Mouse (Mus musculus) left cerebral cortex, adult 2 months (tissue): ENCODE results near the gene Pip5kl1. TPM values are rescaled to one million over a fixed set of nuclear protein-coding genes. Genes with fewer than 3 reads are reported as not detected.
A peak's percentile ranks its signal among the peaks of the same experiment; 100 is the strongest.

ENCODE experiments used
- DNase-seq, 2 experiments: peaks; one replicate each; pipeline ENCODE4 v3.0.0; 2021 to 2022; ENCODE audit warnings: low spot score in 2 of 2, mixed read lengths in 1 of 2; ENCODE audit errors: extremely low spot score in 1 of 2
- H3K27ac ChIP-seq: fragments of 200-600 bp; 2 replicates; pipeline ENCODE4 v1.8.1; 2022
- H3K4me3 ChIP-seq: fragments of 200-600 bp; 2 replicates; pipeline ENCODE4 v1.8.1; 2022
- CTCF ChIP-seq: fragments of 200-600 bp; IDR thresholded peaks from 2 replicates; pipeline ENCODE4 v1.8.1; 2022; ENCODE audit warnings: antibody characterized with exemption, mild to moderate bottlenecking, moderate library complexity
- intact Hi-C: fragments of 180-260 bp; cut with DNase I; formaldehyde crosslinking; loops from one replicate; pipeline ENCODE4 v1.15.1; 2025
- long read RNA-seq, 2 experiments: library from polyadenylated mRNA; stranded (forward); transcript quantifications; one replicate each; pipeline ENCODE4 v2.0.0; 2021; ENCODE audit warnings: borderline mapping rate in 2 of 2
- total RNA-seq, 2 experiments: library from RNA; stranded (reverse); gene quantifications; 2 replicates each; pipeline ENCODE4 v1.2.3; 2021

The Pip5kl1 gene
- 10 to 100 TPM; 10.1 to 14.1 TPM for total RNA-seq
- long read RNA-seq, experiment 1, partial matches to known transcripts: 0 of 4 reads
- long read RNA-seq, experiment 1, other reads (novel, unspliced or antisense): 2 of 4 reads
- long read RNA-seq, experiment 2, partial matches to known transcripts: 0 of 10 reads
- long read RNA-seq, experiment 2, other reads (novel, unspliced or antisense): 8 of 10 reads

DNA sequence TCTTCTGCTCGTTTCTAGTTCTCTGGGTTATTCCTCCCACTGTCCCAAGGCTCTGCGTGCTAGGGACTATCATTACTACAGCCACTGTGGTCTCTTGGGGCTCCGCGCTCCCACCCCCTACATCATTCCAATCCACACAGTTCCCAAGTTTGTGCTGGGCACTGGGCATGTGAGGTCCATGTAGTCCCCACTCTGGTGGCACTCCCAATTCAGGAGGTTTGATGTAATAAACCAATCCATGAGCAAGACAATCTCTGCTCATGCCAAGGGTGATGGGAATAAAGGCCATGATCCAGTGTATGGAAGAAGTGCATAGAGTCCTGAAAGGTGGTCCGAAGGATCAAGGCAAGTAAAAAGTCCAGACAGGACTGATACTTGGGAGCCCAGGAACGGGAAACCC, at the start of gene Pip5kl1:
TSS of gene Pip5kl1 (plus strand) at position 301 of the 400 bp plus-strand sequence.
- intact Hi-C loops: no loop called here
- H3K27ac ChIP-seq: peak within 1 kb of the TSS; percentile 80
- peak within 1 kb of the TSS; percentile 50 for H3K4me3 ChIP-seq
- no peak for DNase-seq
- TF ChIP-seq CTCF: no peak

DNA sequence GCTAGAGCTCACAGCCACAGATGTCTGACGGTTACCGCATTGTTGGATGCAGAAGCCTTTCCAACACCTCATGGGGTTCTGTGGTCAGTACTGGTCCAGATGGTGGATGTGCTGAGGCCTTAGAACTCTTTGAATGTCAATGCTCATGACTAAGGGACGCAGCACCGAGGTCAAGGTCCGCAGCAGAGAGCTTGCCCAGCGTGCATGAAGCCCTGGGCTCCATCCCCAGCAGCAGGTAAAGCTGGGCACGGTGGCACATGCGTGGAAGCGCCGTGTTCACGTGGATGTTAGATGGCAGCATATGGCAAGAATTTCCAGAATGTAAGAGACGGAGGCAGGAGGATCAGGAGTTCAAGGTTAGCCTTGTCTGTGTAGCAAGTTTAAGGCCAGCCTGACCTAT, 48.8 kb upstream of the Pip5kl1 start:
- no peak overlapping the region for H3K4me3 ChIP-seq
- intact Hi-C loops: no loop called here
- DNase-seq: no peak
- no peak overlapping the region for H3K27ac ChIP-seq
- no peak for TF ChIP-seq CTCF

GRCm38 (mm10) chr2:32527468-32527966, 47.1 kb upstream of the Pip5kl1 start:
- intact Hi-C loops: no loop called here
- H3K27ac ChIP-seq: no peak overlapping the region
- no peak overlapping the region for H3K4me3 ChIP-seq
- DNase-seq: no peak
- TF ChIP-seq CTCF: no peak

DNA sequence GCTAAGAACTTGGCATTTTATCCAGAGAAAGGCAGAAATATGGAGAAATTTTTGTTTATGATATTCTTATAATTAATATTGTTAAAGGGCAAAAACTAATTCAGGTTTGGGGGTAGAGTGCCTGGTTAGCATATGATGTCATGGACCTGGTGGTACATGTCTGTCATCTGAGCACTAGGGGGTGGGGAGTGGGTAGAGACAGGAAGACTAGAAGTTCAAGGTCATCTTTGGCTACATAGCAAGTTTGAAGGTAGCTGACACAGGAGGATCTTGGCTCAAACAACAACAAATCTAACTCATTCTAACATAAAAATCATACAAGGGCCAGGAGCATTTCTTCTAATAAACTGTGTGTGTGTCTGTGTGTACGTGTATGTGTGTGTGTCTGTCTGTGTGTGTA, 46.3 kb upstream of the Pip5kl1 start:
- intact Hi-C loops: no loop called here
- no peak for DNase-seq
- no peak for TF ChIP-seq CTCF
- no peak overlapping the region for H3K4me3 ChIP-seq
- no peak overlapping the region for H3K27ac ChIP-seq

DNA sequence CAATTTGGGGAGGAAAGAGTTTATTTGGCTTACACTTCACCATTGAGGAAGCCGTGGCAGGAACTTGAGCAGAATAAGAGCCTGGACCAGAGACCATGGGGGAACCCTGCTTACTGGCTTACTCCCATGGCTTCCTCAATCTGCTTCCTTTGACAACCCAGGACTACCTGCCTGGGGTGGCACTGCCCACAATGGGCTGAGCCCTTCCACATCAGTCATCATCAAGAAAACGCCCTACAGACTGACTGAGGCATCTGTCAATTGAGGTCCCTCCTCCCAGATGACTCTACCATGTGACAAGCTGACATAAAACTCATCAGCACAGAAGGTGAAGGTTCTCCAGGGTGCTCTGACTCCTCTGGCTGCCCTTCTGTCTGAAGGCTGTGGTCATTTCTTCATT, 44.1 kb upstream of the Pip5kl1 start:
- no peak for DNase-seq
- no peak overlapping the region for H3K4me3 ChIP-seq
- no peak for TF ChIP-seq CTCF
- H3K27ac ChIP-seq: no peak overlapping the region
- intact Hi-C loops: no loop called here

- DNase-seq: no peak
- intact Hi-C loops: no loop called here
- H3K27ac ChIP-seq: no peak overlapping the region
- no peak overlapping the region for H3K4me3 ChIP-seq
- no peak for TF ChIP-seq CTCF
These were observed 41.4 kb upstream of the Pip5kl1 start for GRCm38 (mm10) chr2:32533163-32533562.

GRCm38 (mm10) chr2:32534061-32534732, 40.4 kb upstream of the Pip5kl1 start:
- intact Hi-C loops: loop anchor here (2.0 kb wide), 1 partner anchor 47 kb away; no protein-coding TSS in a partner anchor
- peak overlapping the region; percentile 88 for H3K27ac ChIP-seq
- peak overlapping the region; percentile 94 for H3K4me3 ChIP-seq
- no peak for TF ChIP-seq CTCF
- DNase-seq: no peak

DNA sequence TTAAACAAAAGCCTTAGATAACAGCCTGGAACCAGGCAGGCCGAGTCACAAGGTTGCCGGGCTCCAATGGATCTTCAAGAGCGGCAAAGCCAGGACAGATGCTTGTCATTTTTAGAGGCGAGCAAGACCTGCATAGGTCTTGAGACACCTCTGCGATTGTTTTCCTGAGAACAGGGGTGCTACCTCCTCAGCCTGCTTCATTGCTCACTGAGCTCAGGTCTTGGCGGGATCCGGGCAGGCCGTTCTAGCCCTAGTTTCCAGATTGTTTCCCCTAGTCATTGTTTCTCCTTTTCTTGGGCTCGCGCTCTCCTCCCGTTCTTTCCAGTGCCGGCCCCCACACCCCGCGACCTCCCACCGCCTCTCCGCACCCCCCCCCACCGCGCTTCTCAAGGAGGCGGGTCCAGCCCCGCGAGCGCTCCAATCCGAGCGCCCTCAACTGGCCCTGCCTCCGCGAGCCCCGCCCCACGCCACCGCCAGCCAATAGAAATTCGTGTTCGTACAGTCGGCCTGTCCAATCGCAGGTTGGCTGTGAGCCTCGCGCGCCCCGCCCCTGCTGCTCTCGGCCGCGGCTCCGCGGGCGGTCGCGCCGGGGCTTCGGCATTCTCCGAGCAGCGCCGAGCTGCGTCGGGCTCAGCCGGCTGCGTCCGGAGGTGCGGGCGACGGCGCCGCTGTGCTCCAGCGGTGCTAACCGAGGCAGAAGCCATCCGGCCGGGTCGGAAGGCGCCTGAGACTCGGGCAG, 39.7 kb upstream of the Pip5kl1 start, which contains the start of gene Fam102a:
TSS of gene Fam102a (plus strand) at position 600 of the 739 bp plus-strand sequence.
- intact Hi-C loops: loop anchor here (1.0 to 2.0 kb wide), 2 partner anchors 31 to 48 kb away; no protein-coding TSS in a partner anchor
- peak; percentile 99 for DNase-seq
- Histone ChIP-seq H3K27ac (peak within 1 kb of the TSS; percentile 97), H3K4me3 (peak within 1 kb of the TSS; percentile 94)
- no peak for TF ChIP-seq CTCF

DNA sequence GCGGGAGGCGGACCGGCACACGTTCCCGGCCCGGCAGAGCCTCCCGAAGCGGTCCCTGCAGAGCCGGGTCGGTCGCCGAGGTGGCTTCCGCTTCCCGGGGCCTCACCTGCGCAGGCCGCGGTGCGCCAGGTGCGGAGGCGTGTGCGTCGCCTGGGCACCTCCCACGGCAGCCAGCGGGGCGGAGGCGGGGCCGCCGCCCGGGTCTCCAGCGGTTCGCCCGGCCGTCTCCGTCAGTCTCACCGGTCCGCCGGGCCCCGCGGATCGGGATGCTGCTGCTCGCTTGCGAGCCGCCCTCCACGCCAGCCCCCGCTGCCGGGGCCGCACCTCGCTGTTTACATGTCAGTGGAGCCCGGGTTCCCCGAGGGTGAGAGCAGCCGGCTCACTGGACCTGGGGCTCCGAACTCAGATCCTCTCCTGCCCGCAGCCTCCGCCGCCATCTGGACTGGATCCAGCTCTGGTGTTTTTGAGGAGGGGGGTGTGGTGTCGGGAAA, 39.1 kb upstream of the Pip5kl1 start:
- Histone ChIP-seq H3K4me3 (peak overlapping the region; percentile 94), H3K27ac (peak overlapping the region; percentile 97)
- TF ChIP-seq CTCF: no peak
- intact Hi-C loops: loop anchor here (1.0 to 2.0 kb wide), 2 partner anchors 31 to 49 kb away; no protein-coding TSS in a partner anchor
- peak; percentile 61 to 63 for DNase-seq

GRCm38 (mm10) chr2:32536086-32536633, 38.4 kb upstream of the Pip5kl1 start:
- intact Hi-C loops: no loop called here
- H3K27ac ChIP-seq: peak overlapping the region; percentile 97
- TF ChIP-seq CTCF: no peak
- peak overlapping the region; percentile 94 for H3K4me3 ChIP-seq
- peak in 1 of 2 experiments; percentile 26 for DNase-seq

- peak; percentile 62 for DNase-seq
- TF ChIP-seq CTCF: peak; percentile 15
- peak overlapping the region; percentile 94 for H3K4me3 ChIP-seq
- intact Hi-C loops: no loop called here
- peak overlapping the region; percentile 97 for H3K27ac ChIP-seq
These were observed 37.8 kb upstream of the Pip5kl1 start for GRCm38 (mm10) chr2:32536634-32537359.
